Mouse (Mus musculus) CH12F3 (cell line): ENCODE data around the gene Eif6.
"Not testable (repeated sequence)": the region's sequence is repeated elsewhere in the genome, so short reads cannot be mapped to it uniquely, and the experiment has no call there.

Source experiments
- in situ Hi-C: fragments of 300-500 bp; cut with MboI; formaldehyde crosslinking; loops from 2 replicates; pipeline ENCODE4 v1.14.3; 2020; ENCODE audit warnings: low sequenced_read_pairs

The Eif6 gene

DNA sequence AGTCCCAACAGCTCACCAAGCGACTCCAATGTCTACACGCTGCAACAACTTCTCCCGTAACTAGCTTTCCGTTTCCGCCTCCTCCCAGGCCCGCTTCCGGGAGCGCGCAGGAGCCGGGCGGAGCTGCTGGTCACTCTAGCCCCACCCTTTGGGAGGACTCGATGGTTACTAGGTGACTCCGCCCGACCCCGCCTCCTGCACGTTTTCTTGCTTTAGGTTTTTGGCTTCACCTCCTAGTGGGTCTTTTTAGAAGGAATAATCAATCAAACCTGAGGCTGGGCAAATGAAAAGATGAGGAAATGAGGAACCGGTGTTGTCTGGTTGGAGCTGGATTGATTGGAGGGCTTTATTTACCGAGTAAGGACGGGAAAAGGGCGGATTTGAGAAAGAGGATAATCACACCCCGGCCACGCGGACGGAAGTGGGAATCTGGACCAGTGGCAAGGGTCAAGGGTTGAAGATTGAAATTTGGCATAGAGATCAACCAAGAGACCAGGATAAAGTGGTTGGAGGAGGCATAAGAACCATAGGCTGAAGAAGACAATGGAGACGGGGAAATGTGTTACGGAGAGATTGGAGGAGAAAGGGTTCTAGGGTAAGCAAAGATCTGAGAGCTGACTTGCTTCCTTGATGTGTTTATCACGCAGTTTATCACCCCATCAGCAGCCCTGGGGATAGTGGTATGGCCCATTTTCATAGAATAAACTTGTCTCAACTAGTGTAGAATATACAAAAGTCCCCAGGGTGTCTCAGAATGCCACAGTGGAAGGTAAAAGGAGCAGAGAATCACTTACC lies at the start of gene Eif6:
Gene Eif6, minus strand, starts transcription at position 296 of the 795 bp plus-strand sequence.
- in situ Hi-C loops, result no loop called here

DNA sequence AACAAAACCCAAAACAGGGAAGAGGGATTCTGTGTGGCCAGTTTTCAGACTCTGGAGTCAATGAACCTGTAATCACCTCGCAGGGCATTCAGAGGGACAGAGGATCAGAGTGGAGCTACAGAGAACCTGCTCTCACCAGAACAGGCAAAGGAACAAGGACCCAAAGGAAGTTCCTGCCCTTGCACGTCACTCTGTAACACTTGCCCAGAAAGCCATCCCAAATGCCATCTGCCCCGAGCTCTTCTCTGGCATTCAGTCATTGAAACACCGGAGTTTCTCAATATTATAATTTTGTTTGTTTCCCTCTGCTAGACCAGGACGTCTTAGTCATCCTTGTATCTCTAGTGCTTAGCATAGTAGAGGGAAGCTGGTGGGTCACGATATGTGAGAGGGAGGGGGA lies 46.9 kb upstream of the Eif6 start:
- in situ Hi-C loops, result no loop called here

DNA sequence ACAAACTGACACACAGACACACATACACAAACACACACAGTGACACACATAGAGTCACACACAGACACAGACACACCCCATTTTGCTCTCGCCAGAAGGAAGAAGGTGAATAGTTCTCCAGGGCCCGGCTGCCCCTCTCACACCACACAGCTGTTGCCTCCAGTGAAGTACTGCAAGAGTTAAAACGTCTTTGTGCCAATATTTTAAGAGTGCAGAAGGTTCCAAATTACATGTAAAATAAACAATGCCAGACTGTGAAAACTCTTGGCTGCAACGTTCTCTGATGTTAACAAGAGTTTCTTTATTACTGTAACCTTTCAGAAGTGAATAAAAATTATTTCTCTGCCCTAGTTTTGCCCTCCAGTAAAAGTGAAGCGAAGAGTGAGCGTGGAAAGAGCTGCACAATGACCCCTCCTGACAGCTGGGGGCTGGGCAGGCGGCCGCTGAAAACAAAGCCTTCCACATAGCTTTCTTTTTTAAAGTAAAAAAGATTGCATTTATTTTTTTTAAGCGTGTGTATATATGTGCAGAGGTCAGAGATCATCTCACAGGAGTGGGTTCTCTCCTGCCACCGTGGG lies 46.3 kb upstream of the Eif6 start:
- in situ Hi-C loops, result no loop called here

GRCm38 (mm10) chr2:155872486-155872885 lies 45.8 kb upstream of the Eif6 start:
- in situ Hi-C loops, result no loop called here

- in situ Hi-C loops, result no loop called here
Observed at GRCm38 (mm10) chr2:155869772-155870171, 43.0 kb upstream of the Eif6 start.

- in situ Hi-C loops, result no loop called here
Observed at GRCm38 (mm10) chr2:155868320-155868719, 41.6 kb upstream of the Eif6 start.

GRCm38 (mm10) chr2:155863301-155863867 lies 36.7 kb upstream of the Eif6 start:
- in situ Hi-C loops, result no loop called here

DNA sequence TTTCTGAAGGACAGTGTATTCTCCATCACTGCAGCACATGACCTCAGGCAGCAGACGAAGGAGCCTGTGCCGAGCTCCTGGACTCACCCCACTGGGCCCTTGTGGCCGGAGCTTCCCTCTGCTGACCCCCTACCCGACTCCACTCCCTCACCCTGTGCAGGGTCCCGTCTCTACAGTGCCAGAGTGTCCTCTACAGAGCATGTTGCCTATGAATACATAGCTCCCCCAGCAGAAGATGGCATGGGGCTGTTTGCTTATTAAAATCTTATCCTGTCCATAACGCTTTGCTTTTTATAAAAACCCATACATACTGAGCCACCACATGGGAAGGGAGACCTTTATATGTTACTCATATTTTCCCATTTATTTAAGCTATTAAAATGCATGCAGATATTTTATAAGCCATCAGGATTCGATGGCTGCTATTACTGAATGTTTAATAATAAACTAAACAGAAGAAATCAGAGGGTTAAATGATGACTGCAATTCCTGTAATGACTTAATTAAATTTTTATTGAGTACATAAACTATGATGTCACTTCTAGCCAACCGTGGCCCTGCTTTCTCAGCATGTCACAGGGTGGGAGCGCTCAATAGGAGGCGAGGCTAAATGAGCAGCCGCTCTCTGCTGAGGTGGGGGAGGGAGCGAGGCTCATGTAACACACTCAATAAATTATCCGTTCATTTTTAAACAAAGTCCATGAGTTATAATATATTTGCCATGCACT lies 36.0 kb upstream of the Eif6 start:
- in situ Hi-C loops, result no loop called here

DNA sequence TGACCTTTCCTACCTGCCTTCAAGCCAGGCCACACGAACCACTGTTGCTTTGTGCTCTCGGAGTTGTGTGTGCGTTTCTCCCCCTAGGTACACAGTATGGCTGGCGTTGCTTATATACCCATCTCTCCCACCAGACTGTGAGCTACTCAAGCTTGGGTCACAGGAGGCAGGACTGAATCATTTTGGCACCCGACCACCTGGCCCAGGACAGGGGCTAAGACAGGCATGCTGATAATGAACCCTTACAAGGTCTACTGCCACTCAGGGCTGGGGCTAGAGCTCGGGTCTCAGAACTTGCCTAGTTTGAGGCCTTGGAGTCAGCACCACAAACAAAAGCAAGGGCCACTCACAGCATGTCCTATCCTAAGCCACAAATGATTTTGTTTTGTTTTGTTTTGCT lies 34.9 kb upstream of the Eif6 start:
- in situ Hi-C loops, result no loop called here

DNA sequence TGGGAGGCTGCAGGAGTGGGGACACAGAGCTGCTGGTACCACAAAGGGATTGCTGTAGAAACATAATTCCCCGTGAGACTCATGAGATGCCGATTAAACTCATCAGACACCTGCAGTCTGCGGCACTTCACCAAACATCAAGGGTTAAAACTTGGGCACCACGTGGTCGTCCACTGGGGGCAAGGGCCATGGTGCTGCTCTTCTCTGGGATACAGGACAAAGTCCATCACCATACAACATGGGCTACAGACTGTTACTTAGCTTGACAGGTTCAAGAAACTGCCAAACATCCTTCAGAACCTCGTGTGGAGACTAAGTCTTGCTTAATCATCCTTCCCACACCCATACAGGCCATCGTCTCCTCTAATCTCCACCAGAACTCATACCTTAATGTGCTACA lies 33.4 kb upstream of the Eif6 start:
- in situ Hi-C loops, result no loop called here

DNA sequence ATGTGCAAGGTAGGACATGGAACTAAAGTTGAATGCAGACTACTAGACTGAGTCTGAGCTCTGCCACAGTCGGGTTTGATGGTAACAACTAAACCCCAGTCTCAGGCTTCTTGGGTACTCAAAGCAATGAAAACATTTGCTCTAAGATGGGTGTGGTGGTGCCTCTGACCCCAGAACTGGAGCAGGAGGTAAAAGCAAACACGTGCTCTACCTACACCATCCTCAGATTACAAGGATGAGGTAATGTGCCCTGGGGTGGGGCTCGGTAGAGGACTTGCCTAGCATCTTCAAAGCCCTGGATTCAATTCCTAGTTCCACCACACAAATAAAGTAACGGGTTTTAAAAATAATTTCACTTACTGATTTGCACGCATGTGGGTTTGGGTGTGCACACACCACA lies 25.8 kb upstream of the Eif6 start:
- in situ Hi-C loops, result loop anchor here (5.0 kb wide), 1 partner anchor 95 kb away; the partner anchor contains the start of gene Gdf5

GRCm38 (mm10) chr2:155850120-155850519 lies 23.4 kb upstream of the Eif6 start:
- in situ Hi-C loops, result loop anchor here (5.0 kb wide), 1 partner anchor 97 kb away; the partner anchor contains the start of gene Gdf5

GRCm38 (mm10) chr2:155849464-155849863 lies 22.7 kb upstream of the Eif6 start:
- in situ Hi-C loops, result no loop called here

DNA sequence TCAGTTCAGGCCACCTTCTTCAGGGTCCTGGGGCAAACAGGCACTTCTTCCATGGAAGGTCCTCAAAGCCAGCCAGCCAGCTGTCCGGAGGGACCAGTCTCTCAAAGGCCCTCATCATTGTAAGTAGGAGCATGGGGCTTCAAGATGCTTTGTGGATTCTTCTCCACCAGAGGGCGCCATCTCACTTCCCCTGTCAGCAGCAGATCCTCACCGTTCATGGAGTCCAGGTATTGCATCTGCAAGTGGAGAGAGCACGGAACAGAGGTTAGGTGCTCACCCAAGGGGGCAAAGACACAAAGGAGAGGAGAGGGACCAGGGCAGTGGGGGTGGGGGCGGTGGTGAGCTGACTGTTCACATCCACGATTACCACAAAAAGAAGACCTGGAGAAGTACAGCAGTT lies 21.6 kb upstream of the Eif6 start:
- in situ Hi-C loops, result no loop called here

DNA sequence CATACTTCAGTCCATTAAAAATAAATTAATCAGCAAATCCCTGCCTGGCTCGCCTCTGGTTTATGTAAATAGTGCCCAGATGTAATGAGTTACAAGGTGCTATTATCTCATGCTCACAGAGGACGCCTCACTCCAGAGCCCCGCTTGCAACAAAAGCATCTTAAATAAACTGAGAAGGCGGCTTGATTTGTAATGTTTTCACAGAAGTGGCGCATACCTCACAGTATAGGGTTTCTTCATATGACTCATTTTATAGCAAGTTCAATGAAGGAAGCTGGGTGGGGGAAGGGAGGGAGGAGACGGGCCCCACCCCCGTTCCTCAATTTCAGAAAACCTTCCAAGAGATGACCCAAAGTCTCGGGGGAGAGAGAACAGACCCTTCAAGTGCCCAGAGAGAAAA lies 20.2 kb upstream of the Eif6 start:
- in situ Hi-C loops, result no loop called here

GRCm38 (mm10) chr2:155838961-155839360 lies 12.2 kb upstream of the Eif6 start:
- in situ Hi-C loops, result no loop called here

- in situ Hi-C loops, result no loop called here
Observed at GRCm38 (mm10) chr2:155837961-155838360, 11.2 kb upstream of the Eif6 start.

- in situ Hi-C loops, result no loop called here
Observed at GRCm38 (mm10) chr2:155834732-155835131, 8.0 kb upstream of the Eif6 start, which contains the start of gene Fam83c. TSS of gene Fam83c (minus strand) at chr2:155834854.

- in situ Hi-C loops, result not testable (repeated sequence)
Observed at GRCm38 (mm10) chr2:155832087-155832486, 5.4 kb upstream of the Eif6 start.

- in situ Hi-C loops, result no loop called here
Observed at GRCm38 (mm10) chr2:155831302-155831701, 4.6 kb upstream of the Eif6 start.

GRCm38 (mm10) chr2:155830841-155831240 lies 4.1 kb upstream of the Eif6 start:
- in situ Hi-C loops, result no loop called here
